Mouse (Mus musculus): ENCODE measurements at regions not wholly inside any gene's neighbourhood (a gene's known extent, or its start where the extent isn't known, plus 50 kb on each side); places are given as distances from the start of the nearest gene placed in this dataset.

DNA sequence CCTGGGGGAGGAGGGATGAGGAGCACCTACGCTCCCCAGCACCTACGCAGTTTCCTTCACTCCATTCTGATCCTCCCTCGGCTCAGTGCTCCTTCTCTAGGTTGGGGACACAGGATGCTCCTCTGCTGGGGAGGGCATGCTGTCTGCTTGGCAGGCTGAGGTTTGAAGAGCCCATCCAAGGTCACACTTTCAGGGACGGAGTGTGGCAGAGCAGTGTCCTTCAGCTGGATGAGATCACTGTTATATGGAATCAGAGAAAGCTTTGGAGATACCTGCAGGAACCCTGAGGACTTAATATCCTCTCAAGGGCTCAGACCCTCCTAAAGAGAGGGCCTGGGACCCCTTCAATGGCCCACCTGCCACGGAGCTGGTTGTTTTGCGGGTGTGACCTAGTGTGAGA, 60.5 kb downstream of the Klhdc7a start:
- in situ Hi-C loops (cut with MboI; ENCODE audit: low pct_unique_long_range_greater_than_20kb in 1 of 2, low sequenced_read_pairs in 2 of 2, unreplicated experiment in 1 of 2), result no loop called here

DNA sequence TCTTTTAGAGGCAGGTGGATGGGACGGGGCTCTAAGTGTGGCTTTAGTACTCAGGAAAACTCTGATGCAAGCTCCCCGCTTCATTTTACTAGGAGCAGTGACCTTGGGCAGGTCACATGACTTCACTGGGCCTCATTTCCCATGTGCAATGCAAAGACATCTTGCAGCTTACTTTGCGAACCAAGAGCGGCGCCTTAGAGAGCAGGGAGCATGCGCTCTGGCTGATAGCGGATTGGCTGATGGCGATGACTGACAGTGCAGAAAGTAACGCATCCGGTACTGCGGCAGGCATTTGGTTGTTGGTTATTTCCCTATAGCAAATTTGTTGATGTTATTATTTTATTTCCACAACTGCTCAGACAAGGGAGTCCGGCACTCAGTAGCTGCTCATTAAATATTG, 61.6 kb downstream of the Klhdc7a start:
- in situ Hi-C loops (cut with MboI; ENCODE audit: low pct_unique_long_range_greater_than_20kb in 1 of 2, low sequenced_read_pairs in 2 of 2, unreplicated experiment in 1 of 2), result no loop called here

DNA sequence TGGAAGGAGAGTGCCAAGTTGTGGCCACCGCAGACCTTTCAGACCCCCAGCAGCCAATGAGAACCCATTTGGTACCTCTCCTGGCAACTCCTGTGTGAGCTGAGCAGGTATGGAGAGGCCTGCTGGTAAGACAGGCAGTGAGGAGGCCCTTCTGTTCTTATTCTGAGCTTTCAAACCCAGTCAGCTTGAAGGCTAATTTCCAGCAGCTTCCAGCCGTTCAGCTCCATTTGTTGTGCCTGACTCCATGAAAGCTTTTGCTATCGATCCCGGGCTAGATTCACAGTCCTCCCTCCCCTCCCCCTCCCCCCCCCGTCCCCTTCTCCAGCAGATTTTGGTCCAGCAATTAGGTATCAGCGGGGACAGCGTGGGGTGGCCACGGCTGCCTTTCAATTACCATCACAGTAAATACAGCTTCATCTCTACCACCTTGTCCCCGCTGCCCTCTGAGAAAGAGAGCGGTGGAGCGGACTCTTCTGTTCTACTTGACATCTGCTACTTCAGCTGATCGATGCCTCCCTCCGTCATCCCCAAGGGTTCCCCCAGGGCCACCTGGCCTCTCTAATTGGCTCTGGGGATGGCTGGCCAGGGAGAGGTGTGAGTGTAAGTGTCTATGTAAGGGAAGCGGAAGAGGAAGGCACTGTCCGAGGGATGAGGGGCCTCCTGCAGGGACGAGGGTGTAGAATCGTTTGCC, 62.6 kb downstream of the Klhdc7a start:
- in situ Hi-C loops (cut with MboI; ENCODE audit: low pct_unique_long_range_greater_than_20kb in 1 of 2, low sequenced_read_pairs in 2 of 2, unreplicated experiment in 1 of 2), result no loop called here

DNA sequence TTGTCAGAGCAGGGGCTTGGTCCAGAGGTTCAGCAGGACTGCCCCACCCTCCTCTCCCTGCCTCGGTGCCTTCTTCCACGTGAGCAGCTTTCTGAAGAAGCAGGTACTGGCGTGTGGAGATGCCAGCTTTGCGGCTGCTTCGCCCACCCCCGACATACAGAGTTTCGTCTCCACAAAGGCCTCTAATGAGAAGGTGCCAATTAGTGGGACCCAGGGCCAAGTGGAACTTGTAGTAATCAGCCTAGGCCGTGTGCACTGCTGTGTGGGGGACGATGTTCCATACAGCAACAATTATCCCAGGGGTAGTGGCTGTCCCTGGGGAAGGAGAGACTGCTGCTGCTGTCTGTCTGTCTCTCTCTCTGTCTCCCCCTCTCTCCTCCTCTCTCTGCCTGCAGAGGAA, 66.6 kb upstream of the Pax7 start:
- in situ Hi-C loops (cut with MboI; ENCODE audit: low pct_unique_long_range_greater_than_20kb in 1 of 2, low sequenced_read_pairs in 2 of 2, unreplicated experiment in 1 of 2), result loop anchor here in 1 of 2 experiments (25.0 kb wide), 1 partner anchor 562 kb away; no protein-coding TSS in a partner anchor

DNA sequence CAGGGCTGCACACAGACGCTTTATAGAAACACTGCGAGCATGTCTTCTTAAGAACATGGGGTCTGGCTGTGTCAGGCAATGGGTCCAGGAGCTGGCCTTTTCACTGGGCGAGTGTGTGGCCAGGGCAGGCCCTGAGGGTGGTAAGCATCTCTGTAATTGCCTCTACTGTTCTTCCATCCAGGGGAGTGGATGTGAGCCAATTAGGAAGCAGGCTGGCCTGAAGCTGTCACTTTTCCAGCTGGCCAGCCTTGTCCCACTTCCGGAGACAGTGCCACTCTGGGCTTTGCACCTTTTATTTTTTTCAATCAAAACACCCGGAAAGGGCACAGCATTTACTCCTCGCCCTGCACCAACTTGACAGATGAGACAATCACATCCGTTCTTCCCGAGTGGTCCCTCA, 66.1 kb upstream of the Pax7 start:
- in situ Hi-C loops (cut with MboI; ENCODE audit: low pct_unique_long_range_greater_than_20kb in 1 of 2, low sequenced_read_pairs in 2 of 2, unreplicated experiment in 1 of 2), result loop anchor here in 1 of 2 experiments (25.0 kb wide), 1 partner anchor 563 kb away; no protein-coding TSS in a partner anchor

DNA sequence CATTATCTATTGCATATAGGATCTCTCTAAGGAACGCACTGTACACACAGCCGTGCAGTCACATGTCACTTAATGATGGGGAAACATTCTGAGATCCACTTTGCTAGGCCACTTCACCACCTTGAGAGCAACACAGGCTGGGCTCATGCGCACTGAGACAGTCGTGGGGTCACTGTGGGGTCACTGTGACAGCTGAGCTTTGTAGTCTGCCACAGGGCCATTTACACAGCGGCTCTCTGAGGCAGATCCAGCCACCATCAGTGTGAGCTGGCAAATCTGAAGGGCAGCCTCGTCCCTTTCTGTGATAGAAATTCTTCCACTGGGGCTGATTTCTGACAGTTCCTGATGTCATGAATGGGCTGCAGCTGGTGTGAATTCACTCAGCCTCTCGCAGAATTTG, 59.4 kb upstream of the Pax7 start:
- in situ Hi-C loops (cut with MboI; ENCODE audit: low pct_unique_long_range_greater_than_20kb in 1 of 2, low sequenced_read_pairs in 2 of 2, unreplicated experiment in 1 of 2), result loop anchor here in 1 of 2 experiments (25.0 kb wide), 1 partner anchor 570 kb away; no protein-coding TSS in a partner anchor

DNA sequence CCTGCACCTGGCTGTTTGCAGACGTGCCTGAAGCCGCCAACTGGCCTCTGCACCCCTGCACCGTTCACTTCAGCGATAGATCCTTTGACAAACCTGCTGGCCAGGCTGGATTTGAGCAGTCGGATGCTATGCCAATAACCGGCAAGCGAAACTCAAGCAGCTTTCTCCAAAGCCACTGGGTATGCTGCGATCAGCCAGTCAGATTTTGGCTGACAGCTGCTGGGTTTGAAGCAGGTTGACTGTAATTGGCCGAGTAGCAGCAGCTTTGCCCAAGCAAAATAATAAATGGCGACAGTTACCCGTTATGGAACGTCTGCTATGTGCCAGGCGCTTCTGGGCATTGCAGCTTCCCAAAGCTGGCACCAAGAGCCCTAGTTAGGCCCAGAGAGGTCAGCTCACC, 55.7 kb upstream of the Pax7 start:
- in situ Hi-C loops (cut with MboI; ENCODE audit: low pct_unique_long_range_greater_than_20kb in 1 of 2, low sequenced_read_pairs in 2 of 2, unreplicated experiment in 1 of 2), result loop anchor here in 1 of 2 experiments (10.0 to 25.0 kb wide), 2 partner anchors 136 to 573 kb away; no protein-coding TSS in a partner anchor
